Mouse (Mus musculus) kidney, embryonic 16.5 days (tissue): Measurements from ENCODE around the gene Dlg1. TPM values are rescaled to one million over a fixed set of nuclear protein-coding genes. Genes with fewer than 3 reads are reported as not detected.

Experiments used
- ATAC-seq: fragments of 200-750 bp; cut with Nextera tagmentation; 2 replicates; pipeline ENCODE4 v1.8.0; 2017; ENCODE audit warnings: moderate TSS enrichment; ENCODE audit not compliant: low FRiP score, low TSS enrichment
- H3K27ac ChIP-seq: fragments of 300-500 bp; sonication (generic); 2 replicates; pipeline ENCODE4 v1.5.1; 2014; ENCODE audit warnings: low read length
- H3K27me3 ChIP-seq: fragments of 300-500 bp; sonication (generic); 2 replicates; pipeline ENCODE4 v1.6.1; 2014; ENCODE audit warnings: low read length, control low read depth, mixed read lengths; ENCODE audit not compliant: insufficient read depth
- H3K36me3 ChIP-seq: fragments of 300-500 bp; sonication (generic); 2 replicates; pipeline ENCODE4 v1.6.1; 2014; ENCODE audit warnings: low read length, control low read depth, mixed read lengths; ENCODE audit not compliant: insufficient read depth
- H3K4me1 ChIP-seq: fragments of 300-500 bp; sonication (generic); 2 replicates; pipeline ENCODE4 v1.6.1; 2014; ENCODE audit warnings: low read length, control low read depth, mixed read lengths; ENCODE audit not compliant: insufficient read depth
- H3K4me2 ChIP-seq: fragments of 300-500 bp; sonication (generic); replicated peaks from 2 replicates; pipeline ENCODE4 v1.6.1; 2014; ENCODE audit warnings: low read depth, low read length
- H3K4me3 ChIP-seq: fragments of 300-500 bp; sonication (generic); 2 replicates; pipeline ENCODE4 v1.5.1; 2014; ENCODE audit warnings: mild to moderate bottlenecking, low read length
- H3K9ac ChIP-seq: fragments of 300-500 bp; sonication (generic); replicated peaks from 2 replicates; pipeline ENCODE4 v1.6.1; 2014; ENCODE audit warnings: low read length
- H3K9me3 ChIP-seq: fragments of 300-500 bp; sonication (generic); 2 replicates; pipeline ENCODE4 v1.6.1; 2016; ENCODE audit warnings: low read length, control low read depth
- WGBS: fragments of 180-500 bp; shearing (Covaris S2); extraction: QIAGEN DNeasy Blood & Tissue Kit; methylation state at CpG from one replicate; pipeline ENCODE4 v1.1.7; 2014; 5-methylcytosine and 5-hydroxymethylcytosine counted together
- polyA plus RNA-seq: library from polyadenylated mRNA; unstranded; fragments of >200 nt; fragmentation: Nextera tagmentation; extraction: Ambion mirVana; gene quantifications from 2 replicates; pipeline ENCODE4 v1.2.1, GENCODE M21; 2015

Dlg1 gene
- polyA plus RNA-seq, 1 experiment from 2014 or later, result 25.5 TPM

DNA sequence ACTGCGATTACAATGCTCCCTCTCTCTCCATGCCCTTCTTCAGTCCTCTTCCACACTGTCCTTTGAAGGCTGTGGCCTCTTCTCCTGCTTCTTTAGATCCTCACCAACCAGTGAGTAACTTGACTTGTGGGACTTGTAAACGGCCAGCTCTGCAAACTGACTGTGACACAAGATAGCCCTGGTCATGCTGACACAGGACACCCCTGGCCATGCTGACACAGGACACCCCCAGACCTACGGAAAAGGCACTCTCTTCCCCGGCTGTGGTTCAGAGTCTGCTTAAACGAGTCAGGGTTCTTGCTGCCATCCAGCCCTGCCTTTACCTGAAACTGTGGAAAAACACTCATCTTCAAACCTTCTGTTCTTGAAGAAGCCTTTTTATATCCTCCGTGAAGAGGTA is 36.9 kb upstream of the Dlg1 start:
- WGBS, result 61% methylated on average over 6 of the region's 6 CpGs
- no peak overlapping the region for H3K4me3 ChIP-seq

DNA sequence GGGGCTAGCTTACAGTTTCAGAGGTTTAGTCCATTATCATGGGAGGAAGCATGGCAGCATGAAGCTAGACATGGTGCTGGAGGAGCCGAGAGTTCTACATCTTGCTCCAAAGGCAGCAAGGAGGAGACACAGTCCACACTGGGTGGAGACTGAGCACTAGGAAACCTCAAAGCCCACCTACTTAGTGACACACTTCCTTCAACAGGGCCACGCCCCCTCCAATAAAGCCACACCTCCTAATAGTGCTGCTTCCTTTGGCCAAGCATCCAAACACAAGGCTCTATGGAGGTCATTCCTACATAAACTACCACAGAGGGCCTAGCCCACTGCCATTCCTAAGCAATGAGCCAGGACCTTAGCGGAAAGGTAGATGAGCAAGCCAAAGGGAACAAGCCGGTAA is 32.9 kb upstream of the Dlg1 start:
- Histone ChIP-seq H3K9ac (no peak overlapping the region), H3K4me1 (no peaks in the 10 kb centered on the region), H3K36me3 (no peaks in the 10 kb centered on the region), H3K27ac (no peak overlapping the region), H3K4me3 (no peak overlapping the region), H3K4me2 (no peak overlapping the region), H3K27me3 (no peaks in the 10 kb centered on the region), H3K9me3 (no peaks in the 10 kb centered on the region)
- 93% methylated on average over 4 of the region's 4 CpGs for WGBS
- no peak for ATAC-seq

More for the DNA sequence above, 36.9 kb upstream of the Dlg1 start:
- H3K27ac ChIP-seq, result no peak overlapping the region
- no peaks in the 10 kb centered on the region for H3K36me3 ChIP-seq
- no peaks in the 10 kb centered on the region for H3K27me3 ChIP-seq
- H3K9me3 ChIP-seq, result no peaks in the 10 kb centered on the region
- H3K9ac ChIP-seq, result no peak overlapping the region
- ATAC-seq, result no peak
- no peaks in the 10 kb centered on the region for H3K4me1 ChIP-seq
- H3K4me2 ChIP-seq, result no peak overlapping the region

DNA sequence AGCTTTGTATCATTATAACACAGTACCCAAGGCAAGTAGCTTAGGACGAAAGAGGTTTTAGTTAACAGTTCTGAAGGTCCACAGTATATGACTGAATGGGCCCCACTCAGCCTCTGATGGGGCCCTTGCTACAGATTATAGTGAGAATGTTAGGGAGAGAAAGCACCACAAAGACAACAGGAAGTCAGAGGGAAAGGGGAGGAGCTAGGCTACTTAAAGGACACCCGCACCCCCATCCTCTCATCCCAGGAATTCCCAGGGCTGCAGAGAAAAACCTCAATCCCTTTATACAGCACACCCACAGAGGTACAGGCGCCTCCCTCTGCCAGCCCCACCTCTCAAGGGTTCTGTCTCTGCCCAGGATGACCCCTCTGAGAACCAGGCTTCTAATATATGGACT is 32.2 kb upstream of the Dlg1 start:
- no peaks in the 10 kb centered on the region for H3K9me3 ChIP-seq
- no peak for ATAC-seq
- H3K4me2 ChIP-seq, result no peak overlapping the region
- H3K9ac ChIP-seq, result no peak overlapping the region
- H3K4me1 ChIP-seq, result no peaks in the 10 kb centered on the region
- H3K27me3 ChIP-seq, result no peaks in the 10 kb centered on the region
- no peak overlapping the region for H3K4me3 ChIP-seq
- H3K36me3 ChIP-seq, result no peaks in the 10 kb centered on the region
- no peak overlapping the region for H3K27ac ChIP-seq
- WGBS, result 80% methylated on average over 3 of the region's 3 CpGs

DNA sequence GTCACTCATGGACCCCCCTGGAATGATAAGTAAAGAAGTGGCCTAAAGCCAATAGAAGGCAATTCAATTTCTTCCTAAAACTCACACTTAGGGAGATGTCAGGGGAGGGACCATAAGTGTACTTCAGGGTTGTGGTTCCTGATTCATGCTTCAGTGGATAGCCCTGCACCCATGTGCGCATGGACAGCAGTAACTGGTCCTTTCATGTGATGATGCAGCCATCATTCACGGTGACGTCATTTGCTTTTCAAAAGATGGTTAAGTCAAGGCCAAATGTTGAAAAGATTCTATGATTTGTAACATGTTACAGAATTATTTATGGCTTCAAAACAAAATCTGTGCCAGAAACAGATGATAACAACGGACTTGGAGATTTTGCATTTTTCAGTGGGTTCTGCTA is 28.9 kb upstream of the Dlg1 start:
- WGBS, result 78% methylated on average over 4 of the region's 4 CpGs
- Histone ChIP-seq H3K27ac (no peak overlapping the region), H3K4me3 (no peak overlapping the region), H3K27me3 (no peaks in the 10 kb centered on the region), H3K4me2 (no peak overlapping the region), H3K9ac (no peak overlapping the region), H3K9me3 (no peaks in the 10 kb centered on the region), H3K36me3 (no peaks in the 10 kb centered on the region), H3K4me1 (peaks cover 3% of the 10 kb centered on the region)
- no peak for ATAC-seq

DNA sequence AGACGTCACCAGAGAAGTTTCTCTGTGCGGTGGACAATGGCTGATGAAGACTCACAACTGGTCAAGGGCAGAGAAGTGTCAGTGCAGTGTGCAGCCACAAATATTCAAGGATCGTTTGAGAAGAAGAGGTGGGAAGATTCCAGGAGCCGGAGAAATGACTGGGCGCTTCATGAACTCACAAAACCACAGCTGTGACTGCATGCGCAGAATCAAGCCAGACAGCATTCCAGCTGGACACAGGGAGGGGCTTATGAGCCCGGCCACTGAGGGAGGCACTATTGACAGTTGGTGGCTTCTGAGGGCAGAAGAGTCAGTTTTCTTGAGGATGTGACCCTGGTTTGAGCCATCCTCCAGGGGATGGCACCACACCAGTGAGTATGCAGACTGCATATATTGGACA is 24.9 kb upstream of the Dlg1 start:
- H3K4me3 ChIP-seq, result no peak overlapping the region
- no peak overlapping the region for H3K27ac ChIP-seq
- 0 out of 2 replicates have a peak, but pooled peaks have one; percentile 49 for ATAC-seq
- 0 out of 2 replicates have a peak overlapping the region, but pooled peaks have one; percentile 22 for H3K9ac ChIP-seq
- H3K27me3 ChIP-seq, result no peaks in the 10 kb centered on the region
- peaks cover 14% of the 10 kb centered on the region for H3K4me1 ChIP-seq
- no peaks in the 10 kb centered on the region for H3K9me3 ChIP-seq
- peak overlapping the region; percentile 37 for H3K4me2 ChIP-seq
- H3K36me3 ChIP-seq, result no peaks in the 10 kb centered on the region
- WGBS, result 14% methylated on average over 7 of the region's 7 CpGs

DNA sequence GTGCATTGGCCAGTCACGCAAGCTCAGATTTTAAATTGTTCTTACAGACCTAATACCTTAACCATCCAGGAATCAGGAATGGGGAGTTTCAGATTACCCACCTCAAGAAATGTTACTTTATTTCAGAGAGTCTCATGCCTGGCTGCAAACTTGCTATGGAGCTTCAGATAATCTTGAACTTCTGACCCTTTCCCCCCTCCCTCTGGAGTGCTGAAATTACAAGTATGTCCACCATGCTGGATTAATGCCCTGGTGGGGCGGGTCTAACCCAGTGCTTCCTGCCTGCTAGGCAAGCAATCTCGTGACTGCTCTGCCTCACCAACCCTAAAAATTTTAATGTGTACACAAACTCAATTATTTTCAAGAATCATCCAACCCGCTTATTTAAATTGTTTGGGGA is 23.3 kb upstream of the Dlg1 start:
- H3K4me1 ChIP-seq, result peaks cover 14% of the 10 kb centered on the region
- H3K9ac ChIP-seq, result no peak overlapping the region
- no peaks in the 10 kb centered on the region for H3K36me3 ChIP-seq
- no peaks in the 10 kb centered on the region for H3K9me3 ChIP-seq
- H3K4me3 ChIP-seq, result no peak overlapping the region
- peak overlapping the region; percentile 16; the same call in 1 of the 2 replicates for H3K27ac ChIP-seq
- 56% methylated on average over 4 of the region's 4 CpGs for WGBS
- ATAC-seq, result 0 out of 2 replicates have a peak, but pooled peaks have one; percentile 46
- no peak overlapping the region for H3K4me2 ChIP-seq
- H3K27me3 ChIP-seq, result no peaks in the 10 kb centered on the region

DNA sequence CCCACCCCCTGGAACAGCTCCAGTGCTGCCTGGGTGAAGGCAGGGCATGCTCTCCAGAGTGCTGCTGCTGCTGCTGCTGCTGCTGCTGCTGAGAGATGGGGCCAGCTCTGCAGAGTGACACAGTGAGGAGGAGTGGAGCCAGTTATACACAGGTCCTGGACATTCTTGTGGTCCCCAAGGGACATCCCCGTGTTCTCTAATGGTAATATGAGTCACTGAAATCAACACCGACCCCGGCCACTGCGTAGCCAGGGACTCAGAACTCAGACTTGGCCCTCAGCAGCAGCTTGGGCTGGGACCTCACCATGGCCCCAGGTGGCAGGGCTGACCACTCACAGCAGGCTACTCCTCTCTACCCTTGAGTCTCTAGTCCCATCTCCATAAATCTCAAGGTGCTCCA is 21.5 kb upstream of the Dlg1 start:
- peak; percentile 35; the same call in 1 of the 2 replicates for ATAC-seq
- Histone ChIP-seq H3K4me1 (peaks cover 14% of the 10 kb centered on the region), H3K9me3 (no peaks in the 10 kb centered on the region), H3K9ac (no peak overlapping the region), H3K27me3 (no peaks in the 10 kb centered on the region), H3K4me2 (no peak overlapping the region), H3K4me3 (no peak overlapping the region), H3K27ac (no peak overlapping the region), H3K36me3 (no peaks in the 10 kb centered on the region)
- WGBS, result 17% methylated on average over 4 of the region's 4 CpGs

DNA sequence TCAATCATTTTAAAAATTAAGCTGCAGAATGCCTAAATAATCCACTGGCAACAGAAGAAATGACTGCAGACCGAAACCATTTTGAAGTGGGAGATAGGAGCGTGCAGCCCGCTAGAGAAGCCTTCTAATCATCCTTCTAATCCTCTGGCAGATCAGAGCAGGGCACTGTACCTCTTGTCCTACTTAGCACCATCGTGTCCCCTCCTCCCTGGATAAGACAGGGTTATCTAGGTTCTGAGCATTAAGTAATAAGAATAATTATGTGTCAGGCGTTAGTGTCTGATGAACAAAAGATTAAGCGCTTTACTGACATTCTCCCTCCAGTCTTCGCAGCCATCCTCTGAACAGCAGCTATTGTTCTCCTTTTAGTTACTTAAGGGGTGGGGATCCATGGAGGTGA is 16.0 kb upstream of the Dlg1 start:
- Histone ChIP-seq H3K4me2 (no peak overlapping the region), H3K9me3 (no peaks in the 10 kb centered on the region), H3K9ac (no peak overlapping the region), H3K4me3 (no peak overlapping the region), H3K27me3 (no peaks in the 10 kb centered on the region), H3K4me1 (peaks cover 7% of the 10 kb centered on the region), H3K36me3 (no peaks in the 10 kb centered on the region), H3K27ac (no peak overlapping the region)
- 81% methylated on average over 7 of the region's 7 CpGs for WGBS
- no peak for ATAC-seq

DNA sequence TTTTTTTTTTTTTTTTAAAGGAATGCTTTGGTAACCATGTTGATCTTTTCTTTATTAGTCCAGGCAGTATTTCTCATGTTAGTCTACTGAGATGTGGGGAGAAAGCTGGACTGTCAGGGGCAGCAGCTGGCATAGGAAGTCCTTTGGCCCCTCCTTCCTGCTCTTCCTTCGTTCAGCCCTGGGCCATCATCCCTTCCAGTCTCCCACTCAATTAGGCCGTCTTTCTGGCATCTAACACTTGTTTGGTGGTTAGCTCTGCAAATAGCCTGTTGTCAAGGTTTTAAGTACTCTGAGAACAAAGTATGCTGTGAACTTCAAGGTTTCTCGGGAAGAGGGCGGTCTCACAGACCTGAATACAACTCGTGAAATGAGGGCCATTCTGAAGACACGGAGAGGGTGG is 12.5 kb upstream of the Dlg1 start:
- ATAC-seq, result no peak
- Histone ChIP-seq H3K4me3 (no peak overlapping the region), H3K4me2 (0 out of 2 replicates have a peak overlapping the region, but pooled peaks have one; percentile 8), H3K9ac (no peak overlapping the region), H3K36me3 (no peaks in the 10 kb centered on the region), H3K27me3 (no peaks in the 10 kb centered on the region), H3K4me1 (peaks cover 7% of the 10 kb centered on the region), H3K27ac (no peak overlapping the region), H3K9me3 (no peaks in the 10 kb centered on the region)
- WGBS, result 22% methylated on average over 6 of the region's 6 CpGs

DNA sequence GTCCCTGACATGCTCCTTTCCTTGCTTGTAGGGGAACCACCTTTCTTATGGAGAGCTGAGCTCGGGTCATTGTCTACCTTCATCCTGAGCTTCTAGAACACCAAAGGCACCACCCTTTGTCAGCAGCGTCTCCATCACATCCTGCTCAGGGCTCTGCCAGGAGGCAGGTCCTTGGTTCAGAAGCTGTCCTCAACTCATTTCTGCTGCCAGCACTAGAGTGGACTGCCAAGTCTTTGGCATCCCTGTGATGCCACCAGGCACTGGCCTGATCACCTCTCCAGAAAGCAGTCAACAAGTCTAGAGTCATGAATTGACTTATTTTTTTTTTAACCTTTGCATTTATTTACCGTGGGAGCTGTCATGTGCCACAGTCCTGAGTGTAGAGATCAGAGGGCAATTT is 11.7 kb upstream of the Dlg1 start:
- H3K36me3 ChIP-seq, result no peaks in the 10 kb centered on the region
- ATAC-seq, result no peak
- no peak overlapping the region for H3K9ac ChIP-seq
- H3K27ac ChIP-seq, result no peak overlapping the region
- no peak overlapping the region for H3K4me2 ChIP-seq
- WGBS, result 66% methylated on average over 3 of the region's 3 CpGs
- H3K4me1 ChIP-seq, result peaks cover 7% of the 10 kb centered on the region
- no peaks in the 10 kb centered on the region for H3K9me3 ChIP-seq
- no peaks in the 10 kb centered on the region for H3K27me3 ChIP-seq
- H3K4me3 ChIP-seq, result no peak overlapping the region
